Mouse (Mus musculus) cerebellum, adult 11-12 months (tissue): ENCODE data around the gene Spint2.

Source experiments
- DNase-seq: peaks from one replicate; pipeline ENCODE4 v3.0.0; 2022

The Spint2 gene

DNA sequence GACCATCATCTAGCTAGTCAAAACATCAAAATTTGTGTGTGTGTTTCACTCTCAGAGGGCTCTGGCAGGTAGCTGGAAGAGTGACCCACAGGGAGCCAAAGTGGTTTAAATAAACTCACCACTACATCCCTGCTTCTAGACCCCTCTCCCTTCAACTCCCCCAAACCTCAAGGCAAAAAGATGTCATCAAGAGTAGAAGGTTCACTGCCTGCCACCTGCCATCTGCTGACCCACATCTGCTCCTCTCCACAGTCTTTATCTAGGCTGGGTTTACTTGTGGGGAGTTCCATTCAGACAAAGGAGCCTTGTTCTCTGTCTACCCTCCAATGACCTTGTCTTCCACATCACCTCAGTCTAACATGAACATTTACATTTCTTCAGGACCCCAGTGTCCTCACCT lies 2.5 kb downstream of the Spint2 start:
- no peak for DNase-seq

DNA sequence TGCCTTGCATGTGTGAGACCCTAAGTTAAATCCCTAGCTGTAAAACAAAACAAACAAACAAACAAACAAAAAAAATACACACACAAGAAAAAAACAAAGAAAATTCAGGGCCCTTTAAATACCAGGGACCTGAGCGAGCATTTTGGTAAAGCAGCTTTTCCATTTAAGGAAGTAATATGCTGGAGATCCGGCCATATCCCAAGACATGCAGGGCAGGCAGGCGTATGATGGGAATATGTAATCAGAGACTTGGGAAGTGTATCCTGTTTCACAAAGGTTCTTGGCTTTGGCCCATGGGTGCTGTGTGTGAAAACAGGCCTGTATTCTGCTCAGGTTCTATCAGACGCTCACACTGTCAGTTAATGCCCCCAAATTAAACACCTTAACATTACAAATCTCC lies 4.2 kb downstream of the Spint2 start:
- no peak for DNase-seq

GRCm38 (mm10) chr7:29276715-29277114 lies 5.0 kb downstream of the Spint2 start:
- no peak for DNase-seq

DNA sequence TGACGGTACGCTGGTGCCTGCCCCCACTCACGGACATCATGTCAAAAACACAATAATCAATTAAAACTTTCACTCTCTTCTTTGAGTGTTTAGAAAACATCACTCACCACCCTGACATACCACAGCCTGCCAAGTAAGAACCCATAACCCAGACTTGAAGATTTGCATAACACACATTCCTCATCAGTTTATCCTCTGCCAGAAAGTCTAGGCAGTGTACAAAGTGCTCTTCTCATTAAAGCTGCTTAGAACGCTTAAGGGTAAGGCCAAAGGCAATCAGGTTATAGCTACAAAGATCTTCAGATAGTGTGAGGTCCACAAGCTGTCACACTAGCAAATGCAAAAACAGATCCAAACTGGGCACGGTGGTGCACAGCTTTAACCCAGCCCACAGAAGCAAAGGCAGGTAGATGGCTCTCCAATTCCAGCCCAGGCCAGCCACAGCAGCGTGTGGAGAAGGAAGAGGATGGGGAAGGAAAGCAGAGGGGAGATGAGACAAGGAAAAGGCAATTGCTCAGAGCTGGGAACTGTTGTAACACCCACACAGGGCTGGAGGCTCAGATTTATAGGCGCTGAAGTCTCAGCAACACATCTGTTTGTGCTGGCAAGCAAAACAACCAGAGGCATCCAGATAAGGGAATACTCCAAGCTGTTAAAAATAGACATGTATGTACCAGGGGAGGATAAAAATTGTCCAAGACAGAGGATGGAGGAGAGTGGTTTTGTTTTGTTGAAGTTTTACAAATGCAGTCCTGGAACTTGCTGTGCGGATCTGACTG lies 9.8 kb downstream of the Spint2 start:
- no peak for DNase-seq

GRCm38 (mm10) chr7:29270445-29270844 lies 11.3 kb downstream of the Spint2 start:
- DNase-seq = no peak

DNA sequence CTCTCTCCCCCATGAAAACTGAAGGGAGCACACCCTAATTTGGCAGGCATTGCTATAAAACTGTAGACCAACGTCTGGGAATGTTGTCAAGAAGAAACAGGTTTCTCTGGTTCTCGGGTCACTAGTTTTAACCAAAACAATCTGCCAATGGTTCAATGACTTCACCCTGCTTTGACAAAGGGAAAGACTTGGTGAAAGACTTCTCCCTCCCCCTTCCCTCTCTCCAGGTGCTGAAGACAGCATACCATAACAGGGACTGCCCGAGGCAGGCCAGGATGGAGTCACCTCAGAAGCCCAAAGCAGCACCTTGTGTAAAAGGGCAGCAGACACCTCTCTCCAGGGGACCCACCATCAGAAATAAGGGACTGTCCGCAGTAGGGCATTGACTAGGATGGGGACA lies 14.8 kb downstream of the Spint2 start:
- DNase-seq = no peak

- DNase-seq = no peak
Measured at GRCm38 (mm10) chr7:29265636-29266035, 16.1 kb downstream of the Spint2 start.

DNA sequence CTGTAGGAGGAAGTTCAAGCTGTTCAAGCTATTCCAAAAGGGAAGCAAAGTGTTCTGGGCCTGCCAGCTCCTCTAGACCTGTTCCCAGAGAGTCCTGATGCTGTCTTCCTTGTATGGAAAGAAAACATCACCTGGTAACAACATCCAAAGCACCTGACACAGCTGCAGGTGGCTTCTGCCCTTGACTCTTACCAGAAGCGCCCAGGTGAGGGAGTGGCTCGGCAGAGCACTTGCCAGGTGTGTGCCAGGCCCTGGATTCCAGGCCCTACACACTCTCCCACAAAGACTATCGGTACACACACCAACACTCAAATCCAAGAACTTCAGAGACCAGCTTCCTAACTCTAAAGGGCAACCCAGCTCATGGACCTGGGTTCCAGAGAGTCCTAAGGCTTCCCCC lies 17.9 kb downstream of the Spint2 start:
- DNase-seq = no peak

- no peak for DNase-seq
Measured at GRCm38 (mm10) chr7:29262151-29262550, 19.6 kb downstream of the Spint2 start.

- DNase-seq = no peak
Measured at GRCm38 (mm10) chr7:29259781-29260730, 21.7 kb downstream of the Spint2 start.

GRCm38 (mm10) chr7:29257368-29257767 lies 24.3 kb downstream of the Spint2 start:
- no peak for DNase-seq

GRCm38 (mm10) chr7:29255875-29256274 lies 25.8 kb downstream of the Spint2 start:
- DNase-seq = no peak

DNA sequence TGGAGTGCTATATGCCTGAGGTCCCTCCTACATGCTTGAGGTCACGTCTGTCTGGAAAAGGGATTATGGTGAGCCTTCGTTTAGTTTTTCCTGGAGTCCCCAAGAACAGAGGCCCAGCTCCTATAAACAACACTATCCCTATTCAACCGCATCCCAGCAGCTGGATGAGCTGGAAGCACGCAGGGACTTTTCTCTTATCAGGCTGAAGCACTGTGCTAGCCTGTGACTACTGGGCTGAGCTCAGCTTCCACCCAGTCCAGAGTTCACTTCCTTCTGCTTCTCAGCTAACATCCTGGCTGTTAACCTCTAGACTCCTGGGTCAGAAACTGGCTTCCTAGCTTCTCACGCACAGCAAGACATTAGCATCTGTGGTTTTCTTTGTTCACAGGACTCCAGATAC lies 27.9 kb downstream of the Spint2 start:
- DNase-seq = no peak

DNA sequence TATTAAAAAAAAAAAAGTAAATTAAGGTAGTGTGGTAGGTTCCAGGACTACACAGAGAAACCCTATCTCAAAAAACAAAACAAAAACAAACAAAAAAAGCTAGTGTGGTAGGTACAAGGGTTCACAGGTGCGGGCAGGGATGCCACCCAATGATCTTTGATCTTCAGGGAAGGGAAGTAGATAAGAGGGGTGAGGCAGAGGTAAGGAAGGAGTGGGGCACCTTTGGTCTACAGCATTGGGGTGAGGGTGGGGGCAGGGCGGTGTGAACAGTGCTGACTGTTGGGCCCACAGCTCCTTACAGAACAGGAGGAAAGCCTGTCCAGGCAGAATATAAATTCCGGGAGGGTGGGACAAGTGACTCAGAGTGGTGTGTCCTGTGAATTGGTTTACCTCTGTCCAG lies 30.5 kb downstream of the Spint2 start:
- DNase-seq = no peak

- no peak for DNase-seq
Measured at GRCm38 (mm10) chr7:29248261-29248841, 33.4 kb downstream of the Spint2 start, which contains the start of gene 2200002D01Rik. Gene 2200002D01Rik (minus strand): TSS chr7:29248466.

DNA sequence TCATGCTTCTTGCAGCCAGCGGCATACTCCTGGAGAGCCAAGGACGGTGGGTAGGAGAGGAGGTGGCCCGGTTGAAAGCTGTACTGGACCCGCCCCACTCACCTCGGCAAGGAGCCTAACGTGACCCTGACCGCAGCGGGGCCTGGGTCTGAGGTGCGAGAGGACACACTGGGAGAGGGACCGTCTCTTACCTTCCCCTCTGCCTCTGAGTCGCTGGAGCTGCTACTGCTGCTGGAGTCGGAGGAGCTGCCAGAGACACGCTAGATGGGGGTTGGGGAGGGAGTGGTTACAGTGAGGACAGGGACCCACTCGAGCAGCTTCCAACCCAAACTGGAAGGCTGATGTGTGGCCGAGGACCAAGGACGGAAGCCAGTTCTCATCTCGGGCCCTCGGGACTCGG lies 34.0 kb downstream of the Spint2 start:
- DNase-seq = no peak

- peak; percentile 61 for DNase-seq
Measured at GRCm38 (mm10) chr7:29247314-29247700, 34.4 kb downstream of the Spint2 start.

GRCm38 (mm10) chr7:29246619-29247313 lies 34.9 kb downstream of the Spint2 start:
- no peak for DNase-seq

GRCm38 (mm10) chr7:29246015-29246414 lies 35.7 kb downstream of the Spint2 start:
- no peak for DNase-seq

DNA sequence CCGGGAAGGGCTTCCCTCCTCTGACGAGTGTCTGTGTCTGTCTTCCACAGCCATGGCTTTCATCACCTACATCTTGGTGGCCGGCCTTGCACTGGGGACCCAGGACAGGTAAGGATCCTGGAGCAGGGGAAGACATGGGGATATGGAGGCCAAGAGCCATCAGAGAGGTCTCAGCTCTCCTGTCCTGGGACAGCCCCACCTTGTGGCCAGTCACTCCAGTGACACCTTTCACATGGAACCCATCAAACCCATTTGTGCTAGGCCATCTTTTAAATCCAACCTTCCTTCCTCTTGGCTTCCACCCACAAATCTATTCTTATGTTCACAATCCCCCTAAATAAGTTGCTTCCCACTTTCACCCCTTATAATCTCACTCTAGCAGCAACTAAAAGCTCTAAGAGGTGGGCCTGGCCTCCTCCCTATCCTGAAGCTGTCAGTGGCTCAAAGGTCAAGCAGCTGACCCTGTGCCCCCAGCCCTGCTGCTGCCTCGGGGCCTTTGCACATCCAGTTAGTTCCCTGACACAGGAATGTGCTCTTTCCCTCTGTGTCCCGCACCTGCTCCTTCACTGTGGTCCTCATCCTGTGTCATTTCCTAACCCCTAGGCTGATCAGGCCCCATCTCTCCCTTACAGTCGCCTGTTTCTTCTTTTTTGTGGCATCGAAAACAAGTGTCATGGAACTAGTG lies 36.8 kb downstream of the Spint2 start:
- no peak for DNase-seq

DNA sequence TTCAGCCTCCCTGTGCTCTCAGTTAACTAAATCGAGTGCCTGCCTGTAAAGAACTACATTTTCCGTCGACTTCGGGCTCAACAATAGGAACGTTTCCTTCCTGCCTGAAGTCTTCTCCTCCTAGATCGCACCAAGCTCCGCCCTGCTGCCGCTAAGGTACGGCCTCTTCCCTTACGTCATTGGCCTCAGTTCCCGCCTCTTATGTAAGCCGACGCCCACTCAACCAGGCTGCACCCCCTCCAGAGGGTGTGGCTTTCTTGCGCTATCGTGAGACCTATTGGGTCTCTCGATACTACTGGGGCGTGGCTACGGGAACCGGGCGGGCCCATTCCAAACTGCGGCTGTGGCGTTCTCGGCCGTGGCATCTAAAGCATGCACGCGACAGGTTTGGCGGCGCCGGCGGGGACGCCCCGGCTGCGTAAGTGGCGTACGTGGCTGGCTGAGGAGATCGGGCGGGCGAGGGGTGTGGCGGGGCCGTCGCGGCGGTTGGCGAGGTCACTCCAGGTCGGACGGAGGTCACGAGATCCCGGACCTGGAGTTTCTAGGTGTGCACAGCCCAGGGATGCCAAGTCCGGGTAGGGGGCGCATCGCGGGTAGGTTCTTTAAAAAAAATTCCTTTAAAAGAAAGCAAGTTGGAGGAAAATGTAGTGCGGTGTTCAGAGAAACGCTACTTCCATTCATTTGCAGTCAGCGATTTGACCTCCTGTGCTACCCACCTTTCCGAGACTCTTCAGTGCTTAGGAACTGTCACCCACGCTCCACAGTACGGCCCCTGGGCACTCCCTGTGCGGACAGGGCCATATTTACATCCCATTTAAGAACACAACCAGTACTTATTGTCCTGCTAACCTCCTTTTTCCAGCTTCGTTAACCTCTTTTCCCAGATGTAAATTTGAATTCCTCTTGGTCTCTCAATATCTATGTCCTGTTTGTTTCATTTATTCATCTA lies 43.4 kb downstream of the Spint2 start, which contains the start of gene Yif1b:
Gene Yif1b, plus strand, starts transcription at position 311 of the 949 bp plus-strand sequence.
- peak; percentile 99 for DNase-seq
